ENCODE assay signal across 8 mouse cellular contexts in genomic region chr11:46848221-46848971, GRCm38 (mm10). TPM values are rescaled to one million over a fixed set of nuclear protein-coding genes. Genes with fewer than 3 reads are reported as not detected.
DNase-seq lines count a peak whose midpoint lies in the region; ATAC-seq and TF ChIP-seq lines count a peak whose summit lies in the region.

No protein-coding gene starts in this region.

- H3K4me2 ChIP-seq in lung, embryonic 14.5 days = no peak overlapping the region
- no peak overlapping the region for H3K4me2 ChIP-seq in embryonic facial prominence, embryonic 14.5 days (ENCODE audit: low read depth, low read length)
- H3K4me2 ChIP-seq in neural tube, embryonic 13.5 days = no peak overlapping the region

- H3K4me1 ChIP-seq in lung, embryonic 14.5 days (ENCODE audit: insufficient read depth) = no peaks in the 10 kb centered on the region
- no peaks in the 10 kb centered on the region for H3K4me1 ChIP-seq in lung, adult 2 months (ENCODE audit: control insufficient read depth, insufficient read depth, low read length)
- peaks cover 2% of the 10 kb centered on the region; the same call in 1 of the 2 replicates for H3K4me1 ChIP-seq in embryonic facial prominence, embryonic 14.5 days (ENCODE audit: control insufficient read depth, insufficient read depth, low read length)
- 0 out of 2 replicates have a peak, but pooled peaks cover 3% of the 10 kb centered on the region for H3K4me1 ChIP-seq in neural tube, embryonic 13.5 days (replicated peaks)

- no peaks in the 10 kb centered on the region for H3K36me3 ChIP-seq in lung, embryonic 14.5 days (ENCODE audit: insufficient read depth)
- H3K36me3 ChIP-seq in embryonic facial prominence, embryonic 14.5 days (ENCODE audit: control insufficient read depth, insufficient read depth, low read length) = no peaks in the 10 kb centered on the region
- H3K36me3 ChIP-seq in neural tube, embryonic 13.5 days = no peaks in the 10 kb centered on the region

- WGBS in lung, embryonic 14.5 days = 27% methylated on average over 8 of the region's 8 CpGs
- WGBS in lung, adult 2 months = 30% methylated on average over 8 of the region's 8 CpGs
- WGBS in embryonic facial prominence, embryonic 14.5 days = 27% methylated on average over 8 of the region's 8 CpGs
- WGBS in neural tube, embryonic 13.5 days = 34% methylated on average over 8 of the region's 8 CpGs

- no peak for TF ChIP-seq POLR2A in lung, adult 2 months (IDR thresholded peaks at IDR 0.05; ENCODE audit: borderline replicate concordance, extremely low read depth, low read depth, low read length)

- peak; percentile 62 for TF ChIP-seq CTCF in lung, embryonic 14.5 days (IDR thresholded peaks at IDR 0.05; ENCODE audit: low read depth)
- TF ChIP-seq CTCF in lung, adult 2 months (IDR thresholded peaks at IDR 0.05; ENCODE audit: insufficient read depth, low read length) = no peak

- DNase-seq in lung, embryonic 14.5 days = peak; percentile 78
- no peak for DNase-seq in lung, adult 2 months
- peak; percentile 74 for DNase-seq in embryonic facial prominence, embryonic 14.5 days (ENCODE audit: low spot score)
- DNase-seq in kidney, postnatal 10 days = peak; percentile 39
- no peak for DNase-seq in heart, adult 9 months (ENCODE audit: low spot score in 2 of 2)
- DNase-seq in cerebellum, postnatal 25 days = no peak
- DNase-seq in thymus, postnatal 36 days = no peak

- H3K27ac ChIP-seq in lung, embryonic 14.5 days (ENCODE audit: low read depth) = no peak overlapping the region
- H3K27ac ChIP-seq in embryonic facial prominence, embryonic 14.5 days (replicated peaks; ENCODE audit: low read depth, low read length) = no peak overlapping the region
- H3K27ac ChIP-seq in neural tube, embryonic 13.5 days (replicated peaks) = no peak overlapping the region

- no peaks in the 10 kb centered on the region for H3K9me3 ChIP-seq in lung, embryonic 14.5 days (ENCODE audit: low read depth, low read length)
- no peaks in the 10 kb centered on the region for H3K9me3 ChIP-seq in embryonic facial prominence, embryonic 14.5 days (ENCODE audit: control insufficient read depth, low read length)
- H3K9me3 ChIP-seq in neural tube, embryonic 13.5 days = no peaks in the 10 kb centered on the region

- ATAC-seq in lung, embryonic 14.5 days (ENCODE audit: insufficient read depth) = peak; percentile 70; the same call in 1 of the 2 replicates
- peak; percentile 78; the same call in 1 of the 2 replicates for ATAC-seq in embryonic facial prominence, embryonic 14.5 days (ENCODE audit: low read depth)
- peak; percentile 63 for ATAC-seq in neural tube, embryonic 13.5 days (ENCODE audit: low read depth)

- no peak overlapping the region for H3K9ac ChIP-seq in lung, embryonic 14.5 days
- no peak overlapping the region for H3K9ac ChIP-seq in embryonic facial prominence, embryonic 14.5 days (ENCODE audit: low read depth, low read length)
- H3K9ac ChIP-seq in neural tube, embryonic 13.5 days = no peak overlapping the region

- H3K27me3 ChIP-seq in lung, embryonic 14.5 days (ENCODE audit: insufficient read depth, low read length) = no peaks in the 10 kb centered on the region
- no peaks in the 10 kb centered on the region for H3K27me3 ChIP-seq in embryonic facial prominence, embryonic 14.5 days (replicated peaks; ENCODE audit: control insufficient read depth, insufficient read depth, low read length)
- H3K27me3 ChIP-seq in neural tube, embryonic 13.5 days = no peaks in the 10 kb centered on the region

- H3K4me3 ChIP-seq in lung, embryonic 14.5 days (ENCODE audit: low read depth, low read length) = no peak overlapping the region
- no peak overlapping the region for H3K4me3 ChIP-seq in lung, adult 2 months (replicated peaks; ENCODE audit: extremely low read depth, low read depth, low read length)
- H3K4me3 ChIP-seq in embryonic facial prominence, embryonic 14.5 days (ENCODE audit: low read depth, low read length) = no peak overlapping the region
- no peak overlapping the region for H3K4me3 ChIP-seq in neural tube, embryonic 13.5 days

RNA-seq across cellular contexts. Expression of gene Timd4, which starts 37.8 kb away (rescaled TPM):
- 0.13 and 0.16 TPM in 2 replicates for polyA plus RNA-seq in lung, embryonic 14.5 days (2014; fragmentation: Nextera tagmentation; extraction: Ambion mirVana)
- polyA plus RNA-seq in lung, adult 2 months (2012; rRNA removed) = 0.96 and 1.3 TPM in 2 replicates
- polyA plus RNA-seq in embryonic facial prominence, embryonic 14.5 days (2014; fragmentation: Nextera tagmentation; extraction: Ambion mirVana) = 0.33 and 0.40 TPM in 2 replicates
- polyA plus RNA-seq in neural tube, embryonic 13.5 days (2015; fragmentation: Nextera tagmentation; extraction: Ambion mirVana) = 0.22 and 0.31 TPM in 2 replicates

Comparison
In these comparisons a context has a peak if more than half of its experiments do, and no peak if none do; other contexts are left out.
1. DNase-seq: peak in lung, embryonic 14.5 days (single experiment), embryonic facial prominence, embryonic 14.5 days (single experiment) and kidney, postnatal 10 days (single experiment); none in lung, adult 2 months (single experiment), heart, adult 9 months (0 of 2), cerebellum, postnatal 25 days (0 of 2) and thymus, postnatal 36 days (0 of 2).
2. Peak in every context shown above with its lines, with median percentiles within 50 percentile points of each other: ATAC-seq.